Mouse (Mus musculus): ENCODE data around the gene Hoxa3.

- TF ChIP-seq CTCF (IDR thresholded peaks at IDR 0.05; ENCODE audit: borderline replicate concordance, control insufficient read depth, extremely low read depth, insufficient read depth, low read length, poor library complexity), result no peak
- no peak for TF ChIP-seq POLR2A (IDR thresholded peaks at IDR 0.05; ENCODE audit: control insufficient read depth, extremely low read depth, insufficient read depth, low read length, poor library complexity)
These were observed 9.0 kb upstream of the Hoxa3 start for GRCm38 (mm10) chr6:52221993-52222685.
